Mouse (Mus musculus): ENCODE measurements at regions not wholly inside any gene's neighbourhood (a gene's known extent, or its start where the extent isn't known, plus 50 kb on each side); places are given as distances from the start of the nearest gene placed in this dataset.

DNA sequence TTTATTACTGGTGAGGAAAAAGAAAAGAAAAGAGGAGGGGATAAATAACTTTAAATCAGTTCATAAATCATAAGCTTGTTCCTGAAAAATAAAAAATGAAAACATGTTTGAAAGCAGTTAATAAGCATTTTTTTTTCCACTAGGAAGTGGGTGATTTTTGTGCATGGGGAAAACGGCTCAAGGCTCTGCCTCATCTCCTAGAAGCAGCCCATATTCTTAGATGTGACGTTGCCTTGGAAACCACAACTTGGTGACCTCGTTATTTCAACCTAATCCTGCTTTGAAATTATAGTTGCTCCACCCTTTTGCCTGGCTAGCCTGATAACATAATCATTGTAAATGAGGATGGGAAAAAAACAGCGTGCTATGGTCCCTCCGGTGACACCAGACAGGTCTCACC, 183.1 kb downstream of the Qdpr start:
- Histone ChIP-seq H3K9ac (no peak overlapping the region), H3K36me3 (no peaks in the 10 kb centered on the region), H3K4me1 (no peaks in the 10 kb centered on the region), H3K9me3 (no peaks in the 10 kb centered on the region), H3K27ac (no peak overlapping the region), H3K4me3 (no peak overlapping the region), H3K27me3 (no peaks in the 10 kb centered on the region), H3K4me2 (replicated peaks) (no peak overlapping the region)
- 53% methylated on average over 5 of the region's 5 CpGs for WGBS
- no peak for ATAC-seq (ENCODE audit: insufficient number of reproducible peaks, insufficient read depth, low FRiP score, low TSS enrichment)

DNA sequence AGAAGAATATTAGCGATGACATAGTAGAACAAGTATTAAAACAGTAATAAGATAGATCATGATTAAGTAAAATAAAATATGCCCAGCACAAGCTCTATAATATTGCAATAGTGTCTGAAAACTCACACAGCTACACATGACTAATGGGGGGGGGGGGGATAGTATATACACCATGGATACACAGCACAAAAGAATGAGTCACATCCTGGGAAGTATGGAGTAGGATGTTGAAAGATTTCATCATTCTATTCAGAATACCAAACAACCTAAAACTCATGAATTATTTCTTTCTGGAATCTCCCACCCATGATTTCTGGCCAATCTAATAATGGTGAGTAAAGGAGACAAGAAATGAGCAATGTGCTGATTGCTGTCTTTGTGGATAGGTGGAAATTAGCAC, 191.6 kb downstream of the Qdpr start:
- no peaks in the 10 kb centered on the region for H3K36me3 ChIP-seq
- H3K9ac ChIP-seq, result no peak overlapping the region
- H3K27ac ChIP-seq, result no peak overlapping the region
- H3K4me1 ChIP-seq, result no peaks in the 10 kb centered on the region
- H3K27me3 ChIP-seq, result no peaks in the 10 kb centered on the region
- H3K4me2 ChIP-seq (replicated peaks), result no peak overlapping the region
- 98% methylated on average over 1 of the region's 1 CpGs for WGBS
- no peak overlapping the region for H3K4me3 ChIP-seq
- ATAC-seq (ENCODE audit: insufficient number of reproducible peaks, insufficient read depth, low FRiP score, low TSS enrichment), result no peak
- no peaks in the 10 kb centered on the region for H3K9me3 ChIP-seq

DNA sequence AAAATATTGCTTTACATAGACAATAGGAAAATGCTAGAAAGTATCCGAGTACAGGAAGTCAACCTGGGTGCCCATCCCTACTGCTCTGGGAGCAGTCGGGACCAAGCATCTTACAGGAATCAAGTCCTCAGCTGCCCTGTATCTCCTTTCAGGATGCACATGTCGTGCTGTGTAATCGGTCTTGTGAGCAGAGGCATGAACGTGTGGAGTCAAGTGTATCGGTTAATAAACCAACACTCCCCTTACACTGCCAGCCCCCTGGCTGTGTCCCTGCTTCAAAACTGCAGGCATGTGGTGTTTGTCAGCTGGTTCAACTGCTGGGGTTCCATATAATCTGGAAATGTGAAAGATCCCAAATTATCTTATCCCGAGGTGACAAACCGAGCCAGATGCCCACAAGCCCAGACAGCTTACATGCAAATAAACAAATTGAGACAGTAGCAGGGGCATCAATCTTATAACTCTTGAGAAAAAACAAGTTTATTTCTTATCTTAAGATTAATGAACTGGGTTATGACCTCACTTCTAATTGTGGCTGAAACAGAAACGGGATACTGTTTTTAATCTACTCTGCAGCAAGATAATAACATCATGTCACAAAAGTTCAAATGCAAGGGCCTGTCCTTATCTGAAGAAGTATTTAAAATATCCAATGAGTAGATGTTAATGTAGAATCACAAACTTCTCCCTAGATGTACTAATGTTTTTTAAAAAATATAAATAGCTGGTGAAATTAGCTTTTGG, 193.6 kb downstream of the Qdpr start:
- Histone ChIP-seq H3K36me3 (no peaks in the 10 kb centered on the region), H3K27ac (no peak overlapping the region), H3K27me3 (no peaks in the 10 kb centered on the region), H3K9me3 (no peaks in the 10 kb centered on the region), H3K4me2 (replicated peaks) (no peak overlapping the region), H3K4me1 (no peaks in the 10 kb centered on the region), H3K9ac (no peak overlapping the region), H3K4me3 (no peak overlapping the region)
- ATAC-seq (ENCODE audit: insufficient number of reproducible peaks, insufficient read depth, low FRiP score, low TSS enrichment), result no peak
- 59% methylated on average over 9 of the region's 9 CpGs for WGBS

DNA sequence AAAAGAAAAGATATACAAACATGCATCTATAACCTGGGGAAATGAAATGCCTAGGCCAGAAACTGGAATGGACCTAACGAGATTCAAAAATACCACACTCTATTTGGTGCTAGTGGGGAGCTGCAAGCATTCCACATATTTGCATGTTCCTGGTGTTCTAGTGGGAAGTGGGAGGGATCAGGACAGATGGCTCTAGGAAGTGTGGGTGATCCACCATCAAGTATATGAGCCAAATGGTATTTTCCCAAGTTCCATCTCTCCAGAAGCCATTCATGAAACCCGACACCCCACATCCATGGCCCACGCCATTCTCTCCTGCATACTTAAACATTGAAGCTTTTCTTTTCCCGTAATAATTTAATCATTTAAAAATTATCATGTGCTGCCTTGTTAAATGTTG, 218.2 kb downstream of the Qdpr start:
- Histone ChIP-seq H3K4me2 (replicated peaks) (no peak overlapping the region), H3K27ac (no peak overlapping the region), H3K4me1 (no peaks in the 10 kb centered on the region), H3K9me3 (no peaks in the 10 kb centered on the region), H3K36me3 (no peaks in the 10 kb centered on the region), H3K27me3 (no peaks in the 10 kb centered on the region), H3K9ac (no peak overlapping the region), H3K4me3 (no peak overlapping the region)
- ATAC-seq (ENCODE audit: insufficient number of reproducible peaks, insufficient read depth, low FRiP score, low TSS enrichment), result no peak
- WGBS, result 77% methylated on average over 4 of the region's 4 CpGs

DNA sequence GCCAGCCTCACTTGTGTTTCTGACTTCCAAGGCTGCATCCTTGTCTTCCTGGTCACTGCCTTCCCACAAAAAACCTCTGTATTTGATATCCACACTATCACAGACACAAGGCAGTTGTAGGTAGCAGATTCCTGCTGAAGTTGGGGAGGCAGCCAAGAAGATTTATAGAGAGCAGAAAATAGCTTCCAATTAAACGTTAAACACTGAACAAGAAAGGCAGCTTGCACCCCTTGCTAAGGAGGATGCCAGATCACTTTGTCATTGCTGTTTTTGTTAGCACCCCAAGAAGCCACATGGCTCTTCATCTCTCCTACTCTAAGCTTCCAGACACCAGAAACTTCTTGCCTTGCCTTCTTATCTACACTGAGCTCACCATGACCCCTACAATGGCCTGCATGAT, 219.9 kb downstream of the Qdpr start:
- Histone ChIP-seq H3K4me3 (no peak overlapping the region), H3K9me3 (no peaks in the 10 kb centered on the region), H3K27ac (no peak overlapping the region), H3K36me3 (no peaks in the 10 kb centered on the region), H3K4me1 (no peaks in the 10 kb centered on the region), H3K27me3 (no peaks in the 10 kb centered on the region), H3K9ac (no peak overlapping the region), H3K4me2 (replicated peaks) (no peak overlapping the region)
- no peak for ATAC-seq (ENCODE audit: insufficient number of reproducible peaks, insufficient read depth, low FRiP score, low TSS enrichment)
- WGBS, result 81% methylated on average over 1 of the region's 1 CpGs

DNA sequence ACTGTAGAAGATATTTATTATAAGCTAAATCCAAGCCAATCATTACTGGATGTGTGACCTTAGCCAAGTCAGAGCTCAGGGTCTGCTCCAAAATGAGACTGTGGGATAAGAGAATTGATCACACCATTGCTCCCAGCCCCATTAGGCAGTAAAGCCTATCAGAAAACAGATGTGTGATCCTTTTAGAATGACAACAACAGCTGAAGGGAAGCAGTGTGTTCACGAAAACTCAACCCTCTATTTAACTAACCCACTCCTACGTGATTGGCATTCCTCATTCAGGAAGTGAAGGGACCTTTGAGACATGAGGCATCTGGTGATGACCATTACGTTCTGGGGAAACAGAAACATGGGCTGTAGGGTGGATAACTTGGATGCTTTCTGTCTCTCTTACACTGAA, 220.6 kb downstream of the Qdpr start:
- no peak for ATAC-seq (ENCODE audit: insufficient number of reproducible peaks, insufficient read depth, low FRiP score, low TSS enrichment)
- 55% methylated on average over 3 of the region's 3 CpGs for WGBS
- no peak overlapping the region for H3K4me2 ChIP-seq (replicated peaks)
- H3K9me3 ChIP-seq, result no peaks in the 10 kb centered on the region
- no peak overlapping the region for H3K27ac ChIP-seq
- H3K4me3 ChIP-seq, result no peak overlapping the region
- no peaks in the 10 kb centered on the region for H3K36me3 ChIP-seq
- no peaks in the 10 kb centered on the region for H3K4me1 ChIP-seq
- H3K27me3 ChIP-seq, result no peaks in the 10 kb centered on the region
- H3K9ac ChIP-seq, result no peak overlapping the region

DNA sequence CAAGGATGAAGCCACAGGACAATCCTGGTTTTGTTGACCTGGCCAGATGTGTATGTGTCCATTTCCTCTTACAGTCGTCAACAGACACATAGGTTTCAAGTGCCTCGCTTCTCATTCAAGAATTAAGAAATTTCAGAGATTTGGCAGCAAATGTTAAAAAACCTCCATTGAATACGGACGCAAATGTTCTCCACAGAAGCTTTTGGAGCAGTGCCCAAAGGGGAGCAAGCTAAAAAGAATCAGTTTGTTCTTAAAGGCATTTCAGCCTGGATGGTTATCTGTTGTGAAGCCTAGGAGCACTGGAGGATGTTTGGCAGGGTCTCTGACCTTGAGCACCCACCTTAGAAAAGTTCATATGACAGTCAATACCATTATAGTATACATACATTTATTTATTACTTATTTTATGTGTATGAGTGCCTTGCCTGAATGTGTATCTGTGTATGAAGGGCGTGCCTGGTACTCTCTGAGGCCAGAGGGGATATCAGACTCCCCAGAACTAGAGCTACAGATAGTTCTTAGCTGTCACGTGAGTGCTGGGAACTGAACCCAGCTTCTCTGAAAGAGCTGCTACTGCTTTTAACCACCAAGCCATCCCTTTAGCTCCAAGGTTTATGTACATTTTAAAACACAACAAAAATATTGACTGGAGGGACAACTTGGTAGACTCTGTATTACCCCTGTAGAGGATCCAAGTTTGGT, 221.7 kb downstream of the Qdpr start:
- no peak overlapping the region for H3K27ac ChIP-seq
- no peak overlapping the region for H3K9ac ChIP-seq
- H3K4me3 ChIP-seq, result no peak overlapping the region
- no peaks in the 10 kb centered on the region for H3K27me3 ChIP-seq
- H3K9me3 ChIP-seq, result no peaks in the 10 kb centered on the region
- no peak for ATAC-seq (ENCODE audit: insufficient number of reproducible peaks, insufficient read depth, low FRiP score, low TSS enrichment)
- H3K4me2 ChIP-seq (replicated peaks), result no peak overlapping the region
- WGBS, result 83% methylated on average over 6 of the region's 6 CpGs
- no peaks in the 10 kb centered on the region for H3K4me1 ChIP-seq
- no peaks in the 10 kb centered on the region for H3K36me3 ChIP-seq

DNA sequence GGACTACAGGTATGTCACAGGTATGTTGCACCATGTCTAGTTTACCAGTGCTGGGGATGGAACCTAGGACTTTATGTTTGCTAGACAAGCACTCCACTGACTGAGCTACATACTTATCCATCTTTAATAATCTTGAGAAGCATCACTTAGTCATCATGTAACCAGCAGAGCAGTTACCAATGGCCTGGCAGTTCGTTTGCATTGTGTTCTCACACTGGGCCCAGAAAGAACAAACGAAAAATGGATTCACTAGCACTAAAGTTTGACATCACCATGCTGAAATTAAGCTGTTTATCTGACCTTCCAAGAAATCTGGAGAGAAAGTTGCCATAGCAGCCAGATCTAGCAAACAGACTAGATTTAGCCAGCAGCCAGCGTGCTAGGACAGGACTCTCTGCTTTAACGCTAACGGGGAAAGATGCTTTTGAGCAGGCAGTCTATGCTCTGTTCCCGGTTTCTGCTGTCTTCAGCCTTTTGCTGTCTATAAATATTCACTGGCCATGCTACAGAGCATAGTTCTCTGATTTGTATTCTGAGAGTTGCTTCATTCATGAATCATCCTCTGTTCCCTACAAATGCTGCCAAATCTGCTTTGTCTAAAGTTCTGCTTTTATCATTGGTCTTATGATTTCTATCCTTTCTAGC, 229.6 kb downstream of the Qdpr start:
- H3K4me2 ChIP-seq (replicated peaks), result no peak overlapping the region
- no peak for ATAC-seq (ENCODE audit: insufficient number of reproducible peaks, insufficient read depth, low FRiP score, low TSS enrichment)
- no peaks in the 10 kb centered on the region for H3K9me3 ChIP-seq
- H3K36me3 ChIP-seq, result no peaks in the 10 kb centered on the region
- H3K27me3 ChIP-seq, result no peaks in the 10 kb centered on the region
- WGBS, result 90% methylated on average over 6 of the region's 6 CpGs
- no peak overlapping the region for H3K9ac ChIP-seq
- no peak overlapping the region for H3K4me3 ChIP-seq
- peaks cover 7% of the 10 kb centered on the region for H3K4me1 ChIP-seq
- no peak overlapping the region for H3K27ac ChIP-seq

DNA sequence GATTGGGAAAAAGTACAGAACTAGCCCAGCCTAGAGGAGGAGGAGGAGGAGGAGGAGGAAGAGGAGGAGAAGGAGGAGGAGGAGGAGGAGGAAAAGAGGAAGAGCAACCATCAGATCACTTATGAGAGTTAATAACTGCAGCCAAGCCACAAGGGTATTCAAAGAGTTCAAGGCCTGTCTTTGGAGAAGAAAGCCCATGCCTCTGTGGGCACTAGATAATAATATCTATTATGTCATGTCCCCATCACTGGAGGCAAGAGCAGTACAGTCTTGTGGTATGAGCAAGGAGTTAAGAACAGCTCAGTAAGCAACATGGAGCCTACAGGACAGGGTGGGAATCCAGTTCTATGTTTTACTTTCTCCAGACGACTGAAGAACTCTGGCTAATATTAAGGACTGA, 230.5 kb downstream of the Qdpr start:
- no peak for ATAC-seq (ENCODE audit: insufficient number of reproducible peaks, insufficient read depth, low FRiP score, low TSS enrichment)
- whole genome bisulfite sequencing, result 84% methylated on average over 1 of the region's 1 CpGs

DNA sequence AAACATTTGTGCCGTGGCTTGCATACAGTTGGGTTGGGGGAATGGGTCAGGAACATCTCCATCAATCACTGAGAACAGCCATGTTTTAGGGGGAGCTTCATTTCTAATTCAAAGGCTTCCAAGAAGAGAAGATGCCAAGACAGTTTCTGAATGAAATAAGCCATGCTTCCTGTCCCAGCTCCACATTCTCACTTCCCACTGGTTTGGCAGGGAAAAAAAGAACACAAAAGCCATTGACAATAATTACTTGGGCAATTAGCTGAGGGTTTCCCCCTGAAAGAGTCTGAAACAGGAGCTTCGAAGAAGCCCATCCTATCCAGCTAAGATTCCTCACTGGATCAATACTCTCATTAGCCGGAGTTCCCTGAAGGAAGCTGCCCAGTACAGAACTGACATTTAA, 230.9 kb downstream of the Qdpr start:
- no peaks in the 10 kb centered on the region for H3K36me3 ChIP-seq
- no peaks in the 10 kb centered on the region for H3K9me3 ChIP-seq
- H3K9ac ChIP-seq, result no peak overlapping the region
- peaks cover 7% of the 10 kb centered on the region for H3K4me1 ChIP-seq
- 33% methylated on average over 3 of the region's 3 CpGs for WGBS
- H3K4me3 ChIP-seq, result no peak overlapping the region
- ATAC-seq (ENCODE audit: insufficient number of reproducible peaks, insufficient read depth, low FRiP score, low TSS enrichment), result no peak
- H3K4me2 ChIP-seq (replicated peaks), result no peak overlapping the region
- no peak overlapping the region for H3K27ac ChIP-seq
- H3K27me3 ChIP-seq, result no peaks in the 10 kb centered on the region

More for the DNA sequence above, 230.5 kb downstream of the Qdpr start:
- Histone ChIP-seq H3K9me3 (no peaks in the 10 kb centered on the region), H3K4me3 (no peak overlapping the region), H3K9ac (no peak overlapping the region), H3K4me2 (replicated peaks) (no peak overlapping the region), H3K27me3 (no peaks in the 10 kb centered on the region), H3K4me1 (peaks cover 7% of the 10 kb centered on the region), H3K36me3 (no peaks in the 10 kb centered on the region), H3K27ac (no peak overlapping the region)

DNA sequence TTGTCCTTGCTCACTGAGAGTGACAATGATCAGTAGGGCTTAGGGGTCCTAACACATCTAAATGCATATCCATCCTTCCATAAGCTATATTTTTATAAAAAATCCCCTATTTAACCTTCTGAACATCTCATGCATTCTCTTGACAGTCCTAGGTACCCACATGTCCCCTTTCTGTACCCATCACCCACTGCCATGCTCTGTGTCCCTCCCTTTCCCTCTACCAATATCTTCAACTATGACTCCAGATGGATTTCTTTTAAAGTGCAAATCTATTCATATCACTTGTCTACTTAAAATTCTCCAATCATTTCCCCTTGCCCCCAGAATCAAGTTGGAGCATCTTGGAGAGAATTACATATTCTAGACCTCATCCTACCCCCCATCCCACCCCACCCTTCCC, 235.6 kb downstream of the Qdpr start:
- Histone ChIP-seq H3K27ac (no peak overlapping the region), H3K4me3 (no peak overlapping the region), H3K9ac (no peak overlapping the region), H3K4me2 (replicated peaks) (no peak overlapping the region), H3K27me3 (no peaks in the 10 kb centered on the region), H3K4me1 (peaks cover 7% of the 10 kb centered on the region), H3K36me3 (no peaks in the 10 kb centered on the region), H3K9me3 (no peaks in the 10 kb centered on the region)
- no peak for ATAC-seq (ENCODE audit: insufficient number of reproducible peaks, insufficient read depth, low FRiP score, low TSS enrichment)

DNA sequence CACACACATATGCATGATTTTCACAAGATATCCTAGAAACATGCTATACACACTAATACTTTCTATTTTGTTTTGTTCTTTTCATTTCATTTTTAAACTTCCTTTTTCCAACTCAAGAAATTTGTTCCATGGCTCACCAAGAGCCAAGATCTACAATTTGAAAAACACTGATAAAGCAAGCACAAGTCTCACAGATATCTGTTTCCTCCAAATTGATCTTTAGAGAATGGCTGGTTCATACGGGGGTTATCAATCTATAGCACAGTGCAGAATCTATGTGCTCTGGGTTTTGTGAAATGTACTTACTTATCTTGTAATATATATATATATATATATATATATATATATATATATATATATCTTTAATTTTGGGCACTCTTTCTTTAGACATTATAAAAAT, 251.6 kb downstream of the Qdpr start:
- Histone ChIP-seq H3K4me1 (peaks cover 4% of the 10 kb centered on the region; the same call in 1 of the 2 replicates), H3K27me3 (no peaks in the 10 kb centered on the region), H3K9me3 (no peaks in the 10 kb centered on the region), H3K4me3 (no peak overlapping the region), H3K9ac (no peak overlapping the region), H3K36me3 (no peaks in the 10 kb centered on the region), H3K4me2 (replicated peaks) (no peak overlapping the region), H3K27ac (no peak overlapping the region)
- ATAC-seq (ENCODE audit: insufficient number of reproducible peaks, insufficient read depth, low FRiP score, low TSS enrichment), result no peak
- WGBS, result 90% methylated on average over 1 of the region's 1 CpGs

Measured in embryonic facial prominence, embryonic 12.5 days (tissue).